Mouse (Mus musculus): Measurements from ENCODE around the gene Ppp1r3e.
A peak's percentile ranks its signal among the peaks of the same experiment; 100 is the strongest.

Gene Ppp1r3e

DNA sequence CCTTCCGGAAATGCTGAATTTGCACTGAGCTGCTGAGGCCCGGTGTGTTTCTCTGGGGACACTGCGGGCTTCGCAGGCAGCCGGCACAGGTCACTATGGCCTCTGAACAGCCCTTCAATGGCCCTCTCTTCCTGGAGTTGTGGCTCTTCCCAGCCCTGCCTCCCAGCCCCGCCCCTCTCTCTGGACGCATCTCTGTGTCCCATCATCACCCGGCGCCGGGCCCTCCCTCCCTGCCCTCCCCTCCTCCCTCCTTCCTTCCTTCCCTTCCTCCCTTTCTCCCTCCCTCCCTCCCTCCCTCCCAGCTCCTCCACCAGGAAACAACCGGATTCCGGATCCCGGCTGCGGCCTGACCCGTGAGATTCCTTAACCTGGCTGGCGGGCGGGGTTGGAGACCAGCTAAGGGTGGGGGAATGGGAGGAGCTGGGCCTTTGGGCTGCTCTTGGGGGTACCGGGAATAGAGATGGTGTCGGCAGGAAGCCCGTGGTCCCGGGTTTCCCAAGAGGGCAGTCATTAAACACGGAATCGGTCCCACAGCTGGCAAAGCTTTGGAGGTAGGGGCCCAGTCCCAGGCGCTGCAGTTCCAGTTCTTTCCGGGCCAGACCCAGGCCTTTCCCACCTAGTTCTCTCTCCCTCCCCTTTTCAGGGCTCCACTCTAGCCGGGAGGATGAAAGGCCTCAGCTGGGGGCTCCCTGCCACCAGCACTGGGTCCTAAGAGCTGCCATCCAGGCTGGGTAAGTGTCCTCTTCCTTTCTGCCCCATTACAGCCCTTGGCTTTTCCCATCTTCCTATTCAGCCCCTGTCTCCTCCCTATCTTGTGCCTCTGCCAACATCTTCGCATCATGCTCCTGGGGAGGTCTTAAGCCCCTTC lies 6.0 kb upstream of the Ppp1r3e start, which contains the start of the genes Bcl2l2 and Gm20521:
Gene Bcl2l2 (plus strand): TSS at position 224 of the 868 bp plus-strand sequence.
Gene Gm20521 (plus strand): TSS at position 288 of the 868 bp plus-strand sequence.
- DNase-seq (ENCODE audit: low spot score in 2 of 2), result peak; percentile 78 to 83

DNA sequence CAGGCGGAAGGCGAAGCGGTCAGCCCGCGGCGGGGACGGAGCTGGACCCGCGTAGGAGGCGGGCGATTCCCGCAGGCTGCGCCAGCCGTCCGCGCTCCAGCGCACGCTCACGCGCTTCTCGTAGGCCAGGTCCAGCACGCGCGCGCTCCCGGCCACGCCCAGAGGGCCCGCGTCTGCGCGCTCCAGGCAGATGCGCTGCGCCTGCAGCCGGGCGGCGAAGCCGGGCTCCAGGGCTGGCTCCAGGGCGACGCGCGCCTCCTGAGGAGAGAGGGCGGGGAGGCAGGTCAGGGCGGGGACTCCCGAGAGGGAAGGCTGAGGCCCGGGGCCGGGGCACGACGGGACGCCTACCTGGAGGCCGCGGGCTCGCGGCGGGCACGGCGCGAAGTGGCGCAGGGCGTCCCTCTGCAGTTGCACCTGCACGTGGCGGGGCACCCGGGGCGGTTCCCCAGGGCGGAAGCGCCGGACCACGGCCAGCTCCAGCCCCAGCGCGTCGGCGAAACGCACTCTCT lies 757 bp downstream of the Ppp1r3e start:
- DNase-seq (ENCODE audit: low spot score in 2 of 2), result peak; percentile 89 to 91

DNA sequence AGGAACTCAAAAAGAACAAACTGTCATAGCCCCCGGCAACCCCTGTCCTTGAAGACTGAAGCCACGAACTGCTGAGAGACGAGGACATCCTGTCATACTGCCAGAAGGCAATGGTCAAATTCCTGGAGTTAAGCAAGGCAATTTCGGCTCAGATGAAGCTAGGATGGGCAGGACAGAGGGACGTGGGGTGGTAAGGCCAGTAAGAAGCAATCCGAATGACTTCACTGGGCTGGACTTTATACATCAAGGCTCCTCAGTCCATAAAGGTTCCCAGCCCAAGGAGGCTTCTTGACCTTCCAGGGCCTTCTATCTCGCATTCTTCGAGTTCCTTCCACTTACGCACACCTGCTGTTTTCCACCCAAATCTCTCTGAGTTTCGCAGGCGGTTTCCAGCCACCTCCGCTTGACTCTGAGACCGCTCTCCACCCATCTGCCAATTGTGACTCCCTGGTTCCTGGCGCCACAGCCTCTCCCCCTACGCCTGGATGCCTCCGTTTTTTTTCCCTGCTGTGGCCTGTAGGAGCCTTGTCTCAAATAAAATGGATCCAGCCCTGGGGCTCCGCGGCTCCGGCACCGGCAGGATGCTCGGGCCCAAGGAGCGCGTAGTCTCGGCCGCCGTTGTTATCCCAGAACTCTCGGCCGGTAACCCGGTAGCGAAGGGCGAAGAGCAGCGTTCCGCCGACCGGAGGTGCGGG lies 1.4 kb downstream of the Ppp1r3e start:
- DNase-seq (ENCODE audit: low spot score in 2 of 2), result no peak

DNA sequence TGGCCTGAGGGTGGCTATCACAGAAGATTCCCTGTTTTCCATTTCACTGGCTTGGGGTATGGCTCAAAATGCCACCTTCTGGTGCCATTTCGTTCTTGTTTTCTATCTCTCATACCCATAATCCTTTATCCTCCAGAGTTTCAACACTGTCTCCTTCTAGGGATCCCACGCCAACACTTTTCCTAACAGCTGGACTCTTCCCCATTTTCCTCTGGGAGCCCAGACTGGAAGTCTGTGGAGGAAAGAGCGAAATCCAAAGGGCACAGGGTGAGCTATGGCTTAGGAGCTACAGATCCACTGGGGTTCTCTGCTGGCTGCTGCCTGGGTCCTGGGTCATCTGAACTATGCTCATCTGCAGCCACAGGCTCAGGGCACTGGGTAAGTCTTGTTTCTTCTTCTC lies 3.2 kb downstream of the Ppp1r3e start:
- DNase-seq (ENCODE audit: low spot score in 2 of 2), result no peak

DNA sequence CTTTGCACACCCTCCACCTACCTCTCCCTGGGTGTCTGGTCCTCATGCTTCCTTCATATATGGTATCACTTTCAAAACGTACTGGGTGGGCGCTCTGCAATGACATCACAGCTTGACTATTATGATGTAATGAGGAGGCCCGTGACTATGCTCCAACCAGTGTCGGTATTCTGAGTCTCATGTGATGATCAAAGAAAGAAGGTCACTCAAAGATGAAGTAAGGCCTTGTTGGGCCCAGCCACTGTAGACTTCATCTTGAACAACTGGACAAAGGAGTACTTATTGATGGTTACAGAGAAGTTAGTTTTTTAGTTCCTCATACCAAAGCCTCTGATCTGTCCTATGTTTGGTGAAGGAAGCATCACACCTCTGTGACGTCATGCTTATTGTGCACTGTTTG lies 6.5 kb downstream of the Ppp1r3e start, which contains the start of gene Homez:
Gene Homez (minus strand): TSS at position 101 of the 400 bp plus-strand sequence.
- no peak for DNase-seq (ENCODE audit: low spot score in 2 of 2)

DNA sequence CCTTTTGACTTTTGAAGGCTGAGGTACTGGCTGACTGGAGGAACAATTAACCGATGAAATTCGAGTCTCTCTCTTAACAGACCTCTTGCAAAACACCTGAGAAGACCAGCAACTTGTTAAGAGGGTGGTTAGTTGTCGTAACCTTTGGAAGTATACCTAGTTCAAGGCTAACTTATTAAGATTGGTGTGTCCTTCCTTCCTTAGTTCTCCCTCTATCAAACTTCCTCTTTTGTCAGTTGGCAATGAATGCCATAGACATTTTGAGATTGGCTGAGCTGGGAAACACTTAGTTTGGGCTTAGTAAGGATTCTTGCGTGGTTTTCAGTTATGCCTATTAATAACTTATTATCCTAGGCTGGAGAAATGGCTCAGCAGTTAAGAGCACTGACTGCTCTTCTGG lies 9.3 kb downstream of the Ppp1r3e start:
- DNase-seq (ENCODE audit: low spot score in 2 of 2), result no peak

DNA sequence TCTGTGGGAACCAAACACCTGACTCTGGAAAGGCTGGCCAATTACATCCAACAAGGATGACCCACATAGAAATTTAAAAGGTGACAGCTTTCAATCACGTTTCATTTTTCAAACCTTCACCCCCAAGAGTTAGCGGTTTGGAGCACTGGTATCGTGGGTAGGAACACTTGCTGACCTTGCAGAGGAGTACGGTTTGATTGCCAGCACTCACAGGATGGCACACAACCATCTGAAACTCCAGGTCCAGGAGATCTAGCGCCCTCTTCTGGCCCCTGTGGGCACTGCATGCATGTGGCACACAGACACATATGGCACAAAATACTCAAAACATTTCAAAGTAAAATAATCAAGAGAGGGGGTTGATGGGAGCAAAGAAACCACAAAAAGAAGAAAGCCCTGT lies 10.4 kb downstream of the Ppp1r3e start:
- no peak for DNase-seq (ENCODE audit: low spot score in 2 of 2)

DNA sequence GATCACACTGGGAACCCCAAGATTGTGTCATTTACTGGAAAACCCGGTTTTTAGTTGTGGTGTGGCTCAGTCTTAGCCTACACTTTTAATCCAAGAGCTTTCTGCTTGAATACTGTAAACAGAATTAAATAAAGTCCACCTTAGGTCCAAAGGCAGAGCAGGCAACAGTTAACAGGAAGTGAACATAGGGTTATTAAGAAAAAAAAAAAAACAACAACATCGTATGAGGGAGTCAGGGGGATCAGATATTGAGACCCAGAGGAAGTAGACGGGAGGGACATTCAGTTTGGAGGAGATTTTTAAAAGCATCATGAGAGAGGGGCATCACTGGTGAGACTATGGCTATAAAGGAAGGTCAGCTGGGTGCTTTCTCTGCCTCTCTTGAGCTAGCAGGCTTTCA lies 11.1 kb downstream of the Ppp1r3e start:
- no peak for DNase-seq (ENCODE audit: low spot score in 2 of 2)

DNA sequence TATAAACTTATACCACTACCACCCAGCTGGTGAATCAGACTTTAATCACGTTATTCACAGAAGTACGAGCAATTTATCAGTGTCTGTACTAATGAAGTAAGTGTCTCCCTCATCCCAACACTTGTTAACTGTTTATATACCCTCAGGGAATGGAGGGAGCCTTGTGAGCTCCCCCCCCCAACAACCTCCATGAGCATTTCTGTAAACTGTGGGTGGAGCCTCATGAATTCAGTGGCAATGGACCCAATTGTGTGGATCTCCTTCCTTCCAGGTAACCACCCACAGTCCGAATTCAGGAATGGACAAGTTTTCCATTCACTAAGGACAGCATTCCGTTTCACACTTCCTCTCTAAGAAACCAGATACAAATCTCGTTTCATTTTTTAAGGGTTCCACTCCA lies 11.7 kb downstream of the Ppp1r3e start:
- DNase-seq (ENCODE audit: low spot score in 2 of 2), result no peak

DNA sequence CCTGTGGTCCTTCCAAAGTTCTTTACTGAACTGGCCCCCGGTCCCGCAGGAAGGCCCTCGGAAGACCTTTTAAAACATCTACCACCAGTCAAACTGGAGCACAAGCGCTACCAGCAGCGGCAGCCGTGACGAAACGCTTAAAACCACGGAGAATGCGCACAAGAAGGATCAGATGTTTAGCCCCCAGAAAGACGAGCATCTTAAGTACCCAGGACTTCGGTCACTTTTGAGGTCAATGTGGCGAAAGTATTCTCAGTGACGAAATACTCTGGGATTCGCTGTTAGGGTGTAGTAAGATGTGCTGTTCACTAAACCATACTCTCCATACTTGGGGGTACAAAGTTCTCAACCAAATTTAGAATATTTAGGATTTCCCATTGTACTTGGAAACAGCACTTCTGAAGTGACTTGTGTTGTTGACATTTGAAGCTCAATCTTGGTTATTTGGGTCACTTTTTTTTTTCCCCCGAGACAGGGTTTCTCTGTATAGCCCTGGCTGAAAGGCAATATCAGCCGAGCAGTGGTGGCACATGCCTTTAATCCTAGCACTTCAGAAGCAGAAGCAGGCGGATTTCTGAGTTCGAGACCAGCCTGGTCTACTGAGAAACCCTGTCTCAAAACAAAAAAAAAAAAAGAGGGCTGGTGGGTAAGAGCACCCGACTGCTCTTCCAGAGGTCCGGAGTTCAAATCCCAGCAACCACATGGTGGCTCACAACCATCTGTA lies 12.9 kb downstream of the Ppp1r3e start:
- DNase-seq (ENCODE audit: low spot score in 2 of 2), result no peak

DNA sequence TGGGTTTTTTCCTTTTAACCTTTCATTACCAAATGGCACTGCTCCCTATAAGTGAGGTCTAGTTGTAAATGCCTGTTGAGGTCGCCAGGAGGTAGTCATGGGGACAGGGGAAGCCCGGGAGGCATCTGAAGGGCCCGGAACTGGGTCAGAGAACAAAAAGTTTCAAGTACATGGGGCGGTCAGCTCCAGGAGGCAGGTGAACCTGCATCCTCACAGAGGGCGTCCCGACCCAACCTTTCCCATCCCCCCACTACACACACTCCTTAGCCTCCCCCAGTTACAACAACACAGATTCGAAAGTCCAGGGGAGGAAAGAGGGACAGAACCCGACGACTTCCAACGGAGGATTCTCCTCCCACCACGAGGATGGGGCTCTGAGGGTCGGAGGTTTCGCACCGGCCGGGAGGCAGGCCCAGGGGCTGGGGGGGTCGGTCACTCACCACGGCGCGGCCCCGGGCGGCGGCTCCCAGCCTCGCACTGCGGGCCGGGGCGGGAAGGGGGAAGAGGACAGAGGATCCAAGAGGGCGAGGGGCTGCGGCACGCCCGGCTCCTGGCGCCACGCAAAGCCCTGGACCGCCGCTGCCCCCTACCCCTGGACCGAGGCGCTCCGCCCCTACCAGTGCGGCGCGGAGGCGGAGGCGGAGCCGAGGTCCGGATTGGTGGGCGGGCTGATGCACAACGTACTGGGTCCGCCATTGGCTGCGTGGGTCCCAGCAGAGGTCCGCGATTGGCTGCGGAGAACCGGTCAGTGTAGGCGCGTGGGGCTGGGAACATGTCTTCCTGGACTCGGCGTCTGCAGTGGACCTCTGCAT lies 13.6 kb downstream of the Ppp1r3e start:
- peak; percentile 92 to 94 for DNase-seq (ENCODE audit: low spot score in 2 of 2)

DNA sequence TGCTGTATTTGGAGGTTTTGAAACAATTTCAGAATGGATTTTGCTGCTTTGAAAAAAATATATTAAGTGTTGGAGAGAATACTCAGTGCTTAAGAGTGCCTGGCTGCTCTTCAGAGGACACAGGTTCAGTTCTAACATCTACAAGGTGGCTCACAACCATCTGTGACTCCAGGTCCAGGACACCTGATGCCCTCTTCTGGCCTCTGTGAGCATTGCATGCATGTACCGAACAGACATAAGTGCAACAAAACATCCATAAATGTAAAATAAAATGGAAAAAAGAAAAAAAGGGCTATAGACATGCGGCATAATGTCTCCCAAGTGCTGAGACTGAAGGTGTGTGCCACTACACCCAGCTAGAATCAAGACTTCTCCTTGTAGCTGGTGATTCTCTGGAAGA lies 16.8 kb downstream of the Ppp1r3e start:
- DNase-seq (ENCODE audit: low spot score in 2 of 2), result peak in 1 of 2 experiments; percentile 36

DNA sequence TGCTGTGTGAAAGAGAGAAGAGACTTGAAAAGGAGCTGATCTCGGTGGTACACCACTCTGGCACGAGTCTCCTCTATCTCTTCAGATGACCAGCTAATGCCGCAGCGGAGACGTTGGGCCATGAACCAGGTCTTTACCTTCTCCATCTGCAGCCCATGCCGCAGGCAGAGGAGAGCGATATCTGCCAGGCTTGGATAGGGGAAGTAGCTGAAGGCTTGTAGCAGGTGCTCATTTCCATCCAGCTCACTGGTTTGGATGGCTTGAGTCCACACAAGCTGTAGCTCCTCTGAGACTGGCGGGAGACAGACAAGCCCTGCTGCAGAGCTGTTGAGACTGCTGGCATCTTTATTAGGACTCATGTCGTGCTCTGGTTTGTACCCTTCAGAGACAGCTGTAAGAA lies 19.5 kb downstream of the Ppp1r3e start:
- DNase-seq (ENCODE audit: low spot score in 2 of 2), result no peak

DNA sequence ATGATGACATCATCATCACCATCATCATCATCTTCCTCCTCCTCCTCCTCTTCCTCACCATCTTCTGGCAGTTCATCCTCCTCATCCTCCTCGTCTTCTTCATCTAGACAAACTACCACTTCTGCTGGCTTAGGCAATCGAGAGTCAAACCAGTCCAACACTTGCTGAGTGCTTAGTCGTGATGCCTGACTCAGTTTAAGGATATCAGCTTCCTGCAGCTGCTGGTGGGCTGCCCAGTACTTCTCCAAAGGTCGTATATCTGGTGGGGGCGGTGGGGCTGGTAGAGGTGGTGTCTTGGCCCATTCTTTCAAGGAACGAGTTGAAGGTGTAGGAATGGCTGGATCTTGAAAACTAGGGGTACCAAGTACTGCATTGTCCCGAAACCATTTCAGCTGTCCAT lies 20.6 kb downstream of the Ppp1r3e start:
- DNase-seq (ENCODE audit: low spot score in 2 of 2), result no peak

DNA sequence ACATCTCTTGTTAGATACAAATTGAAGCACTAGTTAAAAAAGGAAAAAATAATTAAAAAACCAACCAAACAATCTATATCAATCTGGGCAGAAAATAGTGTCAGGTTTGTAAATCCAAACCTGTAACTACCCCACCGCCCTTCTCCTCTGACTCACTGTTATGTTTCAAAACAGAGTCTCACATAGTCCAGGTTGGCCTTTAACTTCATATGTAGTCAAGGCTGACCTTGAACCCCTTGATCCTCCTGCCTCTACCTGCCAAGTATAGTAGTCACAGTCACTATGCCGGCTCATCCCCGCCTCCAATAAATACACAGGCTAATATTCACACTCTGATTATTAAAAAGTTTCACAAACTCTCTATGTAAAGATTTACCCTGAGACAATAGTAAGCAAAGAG lies 21.6 kb downstream of the Ppp1r3e start:
- DNase-seq (ENCODE audit: low spot score in 2 of 2), result no peak

DNA sequence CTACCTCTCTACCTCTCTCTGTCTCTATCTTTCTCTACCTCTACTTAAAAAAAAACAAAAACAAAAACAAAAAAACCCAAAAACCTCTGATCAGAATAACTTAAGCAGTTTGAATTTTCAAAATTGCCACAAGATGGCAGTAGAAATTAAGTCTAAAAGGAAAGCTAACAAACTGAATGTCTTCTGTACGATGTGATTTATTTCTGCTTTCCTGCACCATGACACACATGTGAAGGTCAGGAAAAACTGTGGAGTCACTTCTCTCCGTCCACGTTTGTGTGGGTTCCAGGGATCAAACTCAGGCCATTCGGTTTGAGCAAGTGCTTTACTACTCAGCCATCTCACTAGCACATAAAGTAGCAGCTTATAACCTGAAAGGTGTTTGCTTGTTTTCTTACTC lies 33.9 kb downstream of the Ppp1r3e start:
- no peak for DNase-seq (ENCODE audit: low spot score in 2 of 2)

DNA sequence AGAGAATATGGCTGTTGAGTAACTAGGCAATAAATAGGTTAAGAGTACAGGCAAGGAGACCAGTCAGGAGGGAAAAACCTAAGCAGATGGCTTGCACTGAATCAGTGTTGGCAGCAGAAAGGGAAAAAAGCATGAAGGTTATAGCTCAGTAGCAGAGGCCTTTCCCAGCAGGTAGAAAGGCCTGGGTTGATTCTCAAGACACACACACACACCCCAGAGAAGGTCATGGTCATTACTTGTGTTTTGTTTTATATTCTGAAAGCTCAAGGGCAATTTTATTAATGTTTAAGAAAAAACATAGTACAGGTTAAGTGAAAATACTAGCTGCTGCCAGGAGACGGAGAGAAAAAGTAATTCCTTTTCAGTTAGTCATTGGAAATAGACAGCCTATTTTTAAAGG lies 53.6 kb downstream of the Ppp1r3e start:
- DNase-seq (ENCODE audit: low spot score in 2 of 2), result no peak
